Mouse (Mus musculus) forebrain, embryonic 13.5 days (tissue): ENCODE results near the gene Plekhh1. TPM values are rescaled to one million over a fixed set of nuclear protein-coding genes. Genes with fewer than 3 reads are reported as not detected.

ENCODE experiments used
- ATAC-seq: fragments of 200-750 bp; cut with Nextera tagmentation; 2 replicates; pipeline ENCODE4 v1.8.0; 2017
- H3K27ac ChIP-seq: fragments of 300-500 bp; sonication (generic); 2 replicates; pipeline ENCODE4 v1.5.1; 2015; ENCODE audit warnings: inconsistent platforms, mild to moderate bottlenecking, moderate library complexity
- H3K27me3 ChIP-seq: fragments of 300-500 bp; sonication (generic); 2 replicates; pipeline ENCODE4 v1.6.1; 2015; ENCODE audit warnings: mild to moderate bottlenecking, inconsistent platforms
- H3K36me3 ChIP-seq: fragments of 300-500 bp; sonication (generic); 2 replicates; pipeline ENCODE4 v1.6.1; 2015; ENCODE audit warnings: mild to moderate bottlenecking, inconsistent platforms; ENCODE audit not compliant: poor library complexity, severe bottlenecking
- H3K4me1 ChIP-seq: fragments of 300-500 bp; sonication (generic); 2 replicates; pipeline ENCODE4 v1.6.1; 2015; ENCODE audit warnings: inconsistent platforms
- H3K4me2 ChIP-seq: fragments of 300-500 bp; sonication (generic); 2 replicates; pipeline ENCODE4 v1.6.1; 2015; ENCODE audit warnings: inconsistent platforms, mild to moderate bottlenecking, moderate library complexity
- H3K4me3 ChIP-seq: fragments of 300-500 bp; sonication (generic); 2 replicates; pipeline ENCODE4 v1.5.1; 2015; ENCODE audit warnings: mild to moderate bottlenecking, inconsistent platforms
- H3K9ac ChIP-seq: fragments of 300-500 bp; sonication (generic); 2 replicates; pipeline ENCODE4 v1.6.1; 2015; ENCODE audit warnings: mild to moderate bottlenecking, inconsistent platforms
- H3K9me3 ChIP-seq: fragments of 300-500 bp; sonication (generic); replicated peaks from 2 replicates; pipeline ENCODE4 v1.6.1; 2016; ENCODE audit warnings: inconsistent platforms
- WGBS: fragments of 180-500 bp; shearing (Covaris S2); methylation state at CpG from one replicate; pipeline ENCODE4 v1.1.7; 2015; 5-methylcytosine and 5-hydroxymethylcytosine counted together
- polyA plus RNA-seq: library from polyadenylated mRNA; unstranded; fragments of >200 nt; fragmentation: Nextera tagmentation; extraction: Ambion mirVana; gene quantifications from 2 replicates; pipeline ENCODE4 v1.2.1, GENCODE M21; 2015

Plekhh1 gene
- polyA plus RNA-seq, 1 experiment from 2014 or later, result 2.8 TPM

GRCm38 (mm10) chr12:79039708-79040107, 10.7 kb downstream of the Plekhh1 start:
- H3K27me3 ChIP-seq, result no peaks in the 10 kb centered on the region
- no peak overlapping the region for H3K4me3 ChIP-seq
- no peaks in the 10 kb centered on the region for H3K9me3 ChIP-seq
- ATAC-seq, result no peak
- H3K36me3 ChIP-seq, result 0 out of 2 replicates have a peak, but pooled peaks cover 12% of the 10 kb centered on the region
- H3K4me1 ChIP-seq, result no peaks in the 10 kb centered on the region
- 76% methylated on average over 8 of the region's 8 CpGs for WGBS
- no peak overlapping the region for H3K9ac ChIP-seq
- H3K4me2 ChIP-seq, result no peak overlapping the region
- H3K27ac ChIP-seq, result no peak overlapping the region

GRCm38 (mm10) chr12:79040201-79040827, 11.4 kb downstream of the Plekhh1 start:
- Histone ChIP-seq H3K4me2 (no peak overlapping the region), H3K27me3 (no peaks in the 10 kb centered on the region), H3K9ac (no peak overlapping the region), H3K27ac (no peak overlapping the region), H3K9me3 (no peaks in the 10 kb centered on the region), H3K36me3 (peaks cover 17% of the 10 kb centered on the region), H3K4me1 (no peaks in the 10 kb centered on the region), H3K4me3 (no peak overlapping the region)
- WGBS, result 91% methylated on average over 11 of the region's 11 CpGs
- no peak for ATAC-seq

GRCm38 (mm10) chr12:79041436-79041835, 12.5 kb downstream of the Plekhh1 start:
- no peaks in the 10 kb centered on the region for H3K4me1 ChIP-seq
- no peaks in the 10 kb centered on the region for H3K27me3 ChIP-seq
- no peak for ATAC-seq
- H3K4me2 ChIP-seq, result no peak overlapping the region
- H3K9ac ChIP-seq, result no peak overlapping the region
- no peak overlapping the region for H3K4me3 ChIP-seq
- no peaks in the 10 kb centered on the region for H3K9me3 ChIP-seq
- no peak overlapping the region for H3K27ac ChIP-seq
- H3K36me3 ChIP-seq, result peaks cover 23% of the 10 kb centered on the region

GRCm38 (mm10) chr12:79044668-79045067, 15.7 kb downstream of the Plekhh1 start:
- Histone ChIP-seq H3K4me3 (no peak overlapping the region), H3K4me1 (no peaks in the 10 kb centered on the region), H3K27me3 (no peaks in the 10 kb centered on the region), H3K4me2 (no peak overlapping the region), H3K27ac (no peak overlapping the region), H3K36me3 (peaks cover 30% of the 10 kb centered on the region), H3K9ac (no peak overlapping the region), H3K9me3 (no peaks in the 10 kb centered on the region)
- no peak for ATAC-seq
- WGBS, result 94% methylated on average over 8 of the region's 8 CpGs

- Histone ChIP-seq H3K4me3 (no peak overlapping the region), H3K27ac (no peak overlapping the region), H3K9me3 (no peaks in the 10 kb centered on the region), H3K4me2 (no peak overlapping the region), H3K9ac (no peak overlapping the region), H3K4me1 (no peaks in the 10 kb centered on the region), H3K36me3 (peaks cover 32% of the 10 kb centered on the region), H3K27me3 (no peaks in the 10 kb centered on the region)
- no peak for ATAC-seq
- 64% methylated on average over 6 of the region's 6 CpGs for WGBS
Measured at GRCm38 (mm10) chr12:79046171-79046570, 17.2 kb downstream of the Plekhh1 start.

GRCm38 (mm10) chr12:79047203-79047602, 18.2 kb downstream of the Plekhh1 start:
- peaks cover 25% of the 10 kb centered on the region for H3K36me3 ChIP-seq
- no peak overlapping the region for H3K4me2 ChIP-seq
- H3K4me1 ChIP-seq, result no peaks in the 10 kb centered on the region
- H3K9ac ChIP-seq, result no peak overlapping the region
- no peaks in the 10 kb centered on the region for H3K9me3 ChIP-seq
- WGBS, result 90% methylated on average over 7 of the region's 7 CpGs
- no peak overlapping the region for H3K27ac ChIP-seq
- no peak for ATAC-seq
- H3K27me3 ChIP-seq, result no peaks in the 10 kb centered on the region
- H3K4me3 ChIP-seq, result no peak overlapping the region

- Histone ChIP-seq H3K4me2 (no peak overlapping the region), H3K4me3 (no peak overlapping the region), H3K4me1 (no peaks in the 10 kb centered on the region), H3K27me3 (no peaks in the 10 kb centered on the region), H3K9ac (no peak overlapping the region), H3K27ac (no peak overlapping the region), H3K36me3 (peaks cover 27% of the 10 kb centered on the region), H3K9me3 (no peaks in the 10 kb centered on the region)
- ATAC-seq, result no peak
- WGBS, result 80% methylated on average over 1 of the region's 1 CpGs
Measured at GRCm38 (mm10) chr12:79048898-79049297, 19.9 kb downstream of the Plekhh1 start.

GRCm38 (mm10) chr12:79049807-79050206, 20.8 kb downstream of the Plekhh1 start:
- WGBS, result 84% methylated on average over 2 of the region's 2 CpGs
- no peak for ATAC-seq
- H3K9me3 ChIP-seq, result no peaks in the 10 kb centered on the region
- no peak overlapping the region for H3K9ac ChIP-seq
- H3K4me3 ChIP-seq, result no peak overlapping the region
- H3K27ac ChIP-seq, result no peak overlapping the region
- H3K4me1 ChIP-seq, result no peaks in the 10 kb centered on the region
- H3K36me3 ChIP-seq, result peaks cover 34% of the 10 kb centered on the region
- no peak overlapping the region for H3K4me2 ChIP-seq
- H3K27me3 ChIP-seq, result no peaks in the 10 kb centered on the region

- H3K4me2 ChIP-seq, result no peak overlapping the region
- H3K4me3 ChIP-seq, result no peak overlapping the region
- 86% methylated on average over 3 of the region's 3 CpGs for WGBS
- H3K9ac ChIP-seq, result no peak overlapping the region
- no peak for ATAC-seq
- H3K9me3 ChIP-seq, result no peaks in the 10 kb centered on the region
- no peaks in the 10 kb centered on the region for H3K4me1 ChIP-seq
- peaks cover 35% of the 10 kb centered on the region for H3K36me3 ChIP-seq
- no peaks in the 10 kb centered on the region for H3K27me3 ChIP-seq
- no peak overlapping the region for H3K27ac ChIP-seq
Measured at GRCm38 (mm10) chr12:79050545-79051212, 21.7 kb downstream of the Plekhh1 start.

GRCm38 (mm10) chr12:79052073-79052472, 23.1 kb downstream of the Plekhh1 start:
- Histone ChIP-seq H3K4me3 (no peak overlapping the region), H3K9me3 (no peaks in the 10 kb centered on the region), H3K27me3 (no peaks in the 10 kb centered on the region), H3K9ac (no peak overlapping the region), H3K36me3 (peaks cover 36% of the 10 kb centered on the region), H3K4me2 (no peak overlapping the region), H3K27ac (no peak overlapping the region), H3K4me1 (no peaks in the 10 kb centered on the region)
- WGBS, result 75% methylated on average over 2 of the region's 2 CpGs
- ATAC-seq, result no peak

- no peaks in the 10 kb centered on the region for H3K9me3 ChIP-seq
- no peak for ATAC-seq
- no peak overlapping the region for H3K4me3 ChIP-seq
- H3K27ac ChIP-seq, result no peak overlapping the region
- H3K27me3 ChIP-seq, result no peaks in the 10 kb centered on the region
- H3K36me3 ChIP-seq, result peaks cover 34% of the 10 kb centered on the region
- WGBS, result 94% methylated on average over 7 of the region's 7 CpGs
- H3K9ac ChIP-seq, result no peak overlapping the region
- no peaks in the 10 kb centered on the region for H3K4me1 ChIP-seq
- H3K4me2 ChIP-seq, result no peak overlapping the region
Measured at GRCm38 (mm10) chr12:79055276-79055675, 26.3 kb downstream of the Plekhh1 start.

- H3K9me3 ChIP-seq, result no peaks in the 10 kb centered on the region
- no peak for ATAC-seq
- 77% methylated on average over 6 of the region's 6 CpGs for WGBS
- no peaks in the 10 kb centered on the region for H3K27me3 ChIP-seq
- H3K27ac ChIP-seq, result no peak overlapping the region
- H3K4me3 ChIP-seq, result no peak overlapping the region
- no peak overlapping the region for H3K4me2 ChIP-seq
- H3K9ac ChIP-seq, result no peak overlapping the region
- H3K4me1 ChIP-seq, result no peaks in the 10 kb centered on the region
- H3K36me3 ChIP-seq, result peaks cover 41% of the 10 kb centered on the region
Measured at GRCm38 (mm10) chr12:79059573-79059972, 30.6 kb downstream of the Plekhh1 start.

GRCm38 (mm10) chr12:79060134-79060533, 31.2 kb downstream of the Plekhh1 start:
- ATAC-seq, result no peak
- H3K27ac ChIP-seq, result no peak overlapping the region

More at GRCm38 (mm10) chr12:79060134-79060533, 31.2 kb downstream of the Plekhh1 start:
- H3K9me3 ChIP-seq, result no peaks in the 10 kb centered on the region
- peaks cover 40% of the 10 kb centered on the region for H3K36me3 ChIP-seq
- H3K4me3 ChIP-seq, result no peak overlapping the region
- no peak overlapping the region for H3K9ac ChIP-seq
- no peaks in the 10 kb centered on the region for H3K4me1 ChIP-seq
- WGBS, result 93% methylated on average over 9 of the region's 9 CpGs
- H3K4me2 ChIP-seq, result no peak overlapping the region
- H3K27me3 ChIP-seq, result no peaks in the 10 kb centered on the region
